Mouse (Mus musculus): Measurements from ENCODE around the gene Nid2. TPM values are rescaled to one million over a fixed set of nuclear protein-coding genes. Genes with fewer than 3 reads are reported as not detected.

Nid2 gene
- polyA plus RNA-seq, 1 experiment from 2014 or later = 152 TPM

DNA sequence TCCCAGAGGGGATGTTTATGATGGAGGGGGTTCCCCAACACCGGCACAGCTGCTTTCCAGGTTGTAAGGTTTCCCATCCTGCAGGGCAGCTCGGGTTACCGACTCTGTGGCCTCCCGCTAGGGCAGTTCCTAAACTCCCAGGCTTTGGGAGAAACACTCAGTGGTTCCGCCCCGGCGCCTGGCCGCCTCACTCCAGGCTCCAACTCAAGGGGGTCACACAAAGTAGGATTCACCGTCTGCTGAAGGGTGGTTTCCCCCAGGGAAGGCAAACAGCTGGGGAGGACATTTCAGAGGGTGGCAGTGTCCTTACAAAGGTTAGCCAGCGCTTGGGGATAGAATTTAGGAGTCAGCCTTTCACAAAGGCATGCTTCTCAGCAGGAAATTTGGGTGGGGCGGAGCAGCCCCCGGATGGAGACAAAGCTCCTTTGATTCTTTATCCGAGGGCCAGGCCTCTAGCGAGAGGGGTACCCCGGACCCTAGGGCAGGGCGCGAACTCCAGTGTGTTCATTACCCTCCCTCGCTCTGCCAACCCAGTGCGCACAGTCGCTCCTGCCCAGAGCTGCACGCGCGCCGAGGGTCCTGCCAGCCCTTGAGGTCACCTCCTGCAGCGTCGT is 547 bp upstream of the Nid2 start:
- Histone ChIP-seq H3K4me3 (ENCODE audit: low read depth, low read length) (peak overlapping the region; percentile 58), H3K36me3 (ENCODE audit: control insufficient read depth, insufficient read depth, low read length) (no peaks in the 10 kb centered on the region), H3K9ac (ENCODE audit: low read depth, low read length) (peak overlapping the region; percentile 58), H3K27ac (replicated peaks; ENCODE audit: low read depth, low read length) (peak overlapping the region; percentile 80), H3K4me2 (ENCODE audit: low read depth, low read length) (peak overlapping the region; percentile 68), H3K27me3 (replicated peaks; ENCODE audit: control insufficient read depth, insufficient read depth, low read length) (no peaks in the 10 kb centered on the region), H3K4me1 (ENCODE audit: control insufficient read depth, insufficient read depth, low read length) (peaks cover 22% of the 10 kb centered on the region), H3K9me3 (ENCODE audit: control insufficient read depth, low read length) (no peaks in the 10 kb centered on the region)
- ATAC-seq (ENCODE audit: low read depth) (peak; percentile 38), DNase-seq (ENCODE audit: low spot score) (no peak)
- WGBS = 2% methylated on average over 26 of the region's 26 CpGs

DNA sequence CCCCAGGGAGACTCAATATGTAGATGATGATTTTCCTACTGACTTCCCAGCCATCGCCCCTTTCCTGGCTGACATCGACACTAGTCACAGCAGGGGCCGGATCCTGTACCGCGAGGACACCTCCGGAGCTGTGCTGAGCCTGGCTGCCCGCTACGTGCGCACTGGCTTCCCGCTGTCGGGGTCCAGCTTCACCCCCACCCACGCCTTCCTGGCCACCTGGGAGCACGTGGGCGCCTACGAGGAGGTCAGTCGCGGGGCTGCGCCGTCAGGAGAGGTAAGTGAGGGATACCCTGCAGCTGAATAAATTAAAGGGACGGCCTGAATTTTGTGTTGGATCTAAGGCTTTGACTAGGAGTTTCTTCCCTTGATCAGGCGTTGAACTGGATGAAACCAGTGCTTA is 1.2 kb downstream of the Nid2 start:
- peak overlapping the region; percentile 58 for H3K9ac ChIP-seq (ENCODE audit: low read depth, low read length)
- no peak for DNase-seq (ENCODE audit: low spot score)
- H3K27ac ChIP-seq (replicated peaks; ENCODE audit: low read depth, low read length) = no peak overlapping the region
- no peak for ATAC-seq (ENCODE audit: low read depth)
- H3K4me1 ChIP-seq (ENCODE audit: control insufficient read depth, insufficient read depth, low read length) = peaks cover 22% of the 10 kb centered on the region
- H3K9me3 ChIP-seq (ENCODE audit: control insufficient read depth, low read length) = no peaks in the 10 kb centered on the region
- H3K4me2 ChIP-seq (ENCODE audit: low read depth, low read length) = peak overlapping the region; percentile 68
- peak overlapping the region; percentile 58 for H3K4me3 ChIP-seq (ENCODE audit: low read depth, low read length)
- WGBS = 2% methylated on average over 20 of the region's 21 CpGs
- no peaks in the 10 kb centered on the region for H3K36me3 ChIP-seq (ENCODE audit: control insufficient read depth, insufficient read depth, low read length)
- H3K27me3 ChIP-seq (replicated peaks; ENCODE audit: control insufficient read depth, insufficient read depth, low read length) = no peaks in the 10 kb centered on the region

DNA sequence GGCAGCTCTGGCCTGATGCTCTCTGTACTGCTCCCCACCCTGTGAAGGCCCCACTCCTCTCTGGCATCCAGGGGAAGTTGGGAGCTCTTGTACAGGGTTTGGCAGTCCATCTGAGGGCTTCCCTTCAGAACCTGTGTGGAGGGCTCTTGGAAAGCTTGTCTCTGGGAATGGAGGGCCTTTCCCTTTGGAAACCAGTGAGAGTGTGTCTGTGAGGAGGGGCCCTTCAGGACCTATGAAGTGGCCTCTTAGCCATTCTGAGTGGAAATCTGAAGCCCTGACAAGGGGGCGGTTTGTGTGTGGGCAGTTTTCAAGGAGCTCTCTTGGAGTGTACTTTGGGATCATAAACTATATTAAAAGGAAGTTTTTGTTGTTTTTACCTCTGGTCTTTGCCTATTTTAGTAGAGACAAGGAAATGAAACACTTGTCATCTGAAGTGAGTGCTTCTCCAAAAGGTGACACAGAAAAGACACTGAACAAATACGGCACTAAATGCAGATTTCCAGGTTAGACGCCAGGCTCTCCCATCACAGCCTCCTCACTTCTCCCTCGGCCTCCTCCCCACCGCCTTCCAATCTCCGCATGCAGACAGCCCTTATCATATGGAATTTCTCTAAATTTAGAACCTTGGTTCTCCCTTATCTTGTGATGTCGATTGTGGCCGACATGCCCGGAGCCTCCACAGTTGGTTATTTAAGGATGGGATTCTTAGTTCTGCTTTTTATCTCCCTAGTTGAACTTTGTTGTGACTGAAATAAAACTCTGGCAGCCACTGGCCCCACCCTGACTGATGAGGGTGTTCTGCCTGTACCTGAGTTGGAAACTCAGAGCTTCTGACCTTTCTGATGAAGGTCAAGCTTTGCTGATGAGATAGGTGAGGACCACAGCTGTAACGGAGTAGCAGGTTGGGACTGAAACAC is 8.5 kb downstream of the Nid2 start:
- Histone ChIP-seq H3K4me3 (ENCODE audit: low read depth, low read length) (no peak overlapping the region), H3K9me3 (ENCODE audit: control insufficient read depth, low read length) (no peaks in the 10 kb centered on the region), H3K36me3 (ENCODE audit: control insufficient read depth, insufficient read depth, low read length) (peaks cover 4% of the 10 kb centered on the region; the same call in 1 of the 2 replicates), H3K4me2 (ENCODE audit: low read depth, low read length) (no peak overlapping the region), H3K27ac (replicated peaks; ENCODE audit: low read depth, low read length) (no peak overlapping the region), H3K4me1 (ENCODE audit: control insufficient read depth, insufficient read depth, low read length) (peaks cover 8% of the 10 kb centered on the region), H3K27me3 (replicated peaks; ENCODE audit: control insufficient read depth, insufficient read depth, low read length) (no peaks in the 10 kb centered on the region), H3K9ac (ENCODE audit: low read depth, low read length) (no peak overlapping the region)
- DNase-seq (ENCODE audit: low spot score) (no peak), ATAC-seq (ENCODE audit: low read depth) (no peak)
- WGBS = 74% methylated on average over 10 of the region's 10 CpGs

DNA sequence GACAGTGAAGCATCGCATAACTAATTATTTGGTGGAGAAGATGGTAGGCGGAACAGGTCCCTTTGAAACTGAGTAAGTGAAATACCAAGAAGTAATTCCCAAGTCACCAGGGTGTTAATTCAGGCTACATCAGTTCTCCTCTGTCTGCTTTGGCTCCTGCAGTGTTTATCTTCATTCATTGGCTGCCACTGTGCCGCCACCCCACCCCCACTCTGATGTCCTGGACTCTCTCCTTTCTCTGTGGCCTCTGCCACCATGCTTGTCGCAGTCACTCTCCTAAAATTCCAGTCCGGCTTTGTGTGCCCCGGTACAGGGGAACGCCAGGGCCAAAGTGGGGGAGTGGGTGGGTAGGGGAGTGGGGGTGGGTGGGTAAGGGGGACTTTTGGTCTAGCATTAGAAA is 9.7 kb downstream of the Nid2 start:
- WGBS = 27% methylated on average over 7 of the region's 7 CpGs
- Histone ChIP-seq H3K4me2 (ENCODE audit: low read depth, low read length) (no peak overlapping the region), H3K27me3 (replicated peaks; ENCODE audit: control insufficient read depth, insufficient read depth, low read length) (no peaks in the 10 kb centered on the region), H3K4me3 (ENCODE audit: low read depth, low read length) (no peak overlapping the region), H3K9ac (ENCODE audit: low read depth, low read length) (no peak overlapping the region), H3K9me3 (ENCODE audit: control insufficient read depth, low read length) (no peaks in the 10 kb centered on the region), H3K4me1 (ENCODE audit: control insufficient read depth, insufficient read depth, low read length) (peaks cover 8% of the 10 kb centered on the region), H3K36me3 (ENCODE audit: control insufficient read depth, insufficient read depth, low read length) (peaks cover 14% of the 10 kb centered on the region; the same call in 1 of the 2 replicates), H3K27ac (replicated peaks; ENCODE audit: low read depth, low read length) (no peak overlapping the region)
- no peak for DNase-seq (ENCODE audit: low spot score)
- no peak for ATAC-seq (ENCODE audit: low read depth)

DNA sequence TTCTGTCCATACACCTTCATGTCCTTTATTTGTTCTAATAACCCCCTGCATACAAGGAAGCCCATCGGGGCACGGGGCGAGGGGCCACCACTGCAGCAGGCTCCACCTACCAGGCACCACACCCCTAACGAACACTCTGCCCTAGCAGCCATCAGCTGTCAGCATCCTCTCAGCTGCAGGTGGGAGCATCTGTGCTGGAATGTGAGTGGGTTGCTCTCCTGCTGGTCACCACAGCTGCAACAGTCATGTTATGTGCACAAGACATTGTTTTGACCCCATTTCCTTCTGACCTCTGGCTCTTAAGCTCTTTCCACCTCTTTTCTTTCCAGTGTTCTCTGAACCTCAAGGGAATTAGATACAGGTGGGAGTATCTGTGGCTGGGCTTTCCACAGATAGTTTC is 10.9 kb downstream of the Nid2 start:
- no peak for DNase-seq (ENCODE audit: low spot score)
- no peak overlapping the region for H3K9ac ChIP-seq (ENCODE audit: low read depth, low read length)
- ATAC-seq (ENCODE audit: low read depth) = no peak
- H3K27ac ChIP-seq (replicated peaks; ENCODE audit: low read depth, low read length) = no peak overlapping the region
- no peaks in the 10 kb centered on the region for H3K27me3 ChIP-seq (replicated peaks; ENCODE audit: control insufficient read depth, insufficient read depth, low read length)
- H3K4me1 ChIP-seq (ENCODE audit: control insufficient read depth, insufficient read depth, low read length) = peaks cover 8% of the 10 kb centered on the region
- WGBS = 55% methylated on average over 4 of the region's 4 CpGs
- no peak overlapping the region for H3K4me2 ChIP-seq (ENCODE audit: low read depth, low read length)
- H3K9me3 ChIP-seq (ENCODE audit: control insufficient read depth, low read length) = no peaks in the 10 kb centered on the region
- H3K36me3 ChIP-seq (ENCODE audit: control insufficient read depth, insufficient read depth, low read length) = peaks cover 14% of the 10 kb centered on the region; the same call in 1 of the 2 replicates
- H3K4me3 ChIP-seq (ENCODE audit: low read depth, low read length) = no peak overlapping the region

DNA sequence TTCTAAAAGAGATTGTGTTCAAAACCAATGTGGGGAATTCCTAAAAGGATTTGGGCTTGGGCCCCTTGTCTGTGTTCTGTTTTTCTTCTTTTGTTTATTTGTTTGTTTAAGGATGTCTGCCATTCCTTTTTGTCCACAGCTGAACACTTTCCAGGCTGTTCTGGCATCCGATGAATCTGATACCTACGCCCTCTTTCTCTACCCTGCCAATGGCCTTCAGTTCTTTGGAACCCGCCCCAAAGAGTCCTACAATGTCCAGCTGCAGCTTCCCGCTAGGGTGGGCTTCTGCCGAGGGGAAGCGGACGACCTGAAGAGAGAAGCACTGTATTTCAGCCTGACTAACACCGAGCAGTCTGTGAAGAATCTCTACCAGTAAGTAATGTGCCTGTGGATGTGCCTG is 12.5 kb downstream of the Nid2 start:
- peaks cover 12% of the 10 kb centered on the region for H3K4me1 ChIP-seq (ENCODE audit: control insufficient read depth, insufficient read depth, low read length)
- WGBS = 31% methylated on average over 8 of the region's 8 CpGs
- H3K4me2 ChIP-seq (ENCODE audit: low read depth, low read length) = no peak overlapping the region; the same call in 1 of the 2 replicates
- no peak overlapping the region for H3K9ac ChIP-seq (ENCODE audit: low read depth, low read length)
- DNase-seq (ENCODE audit: low spot score) (peak; percentile 32), ATAC-seq (ENCODE audit: low read depth) (no peak)
- peak overlapping the region; percentile 54; the same call in 1 of the 2 replicates for H3K27ac ChIP-seq (replicated peaks; ENCODE audit: low read depth, low read length)
- peaks cover 14% of the 10 kb centered on the region; the same call in 1 of the 2 replicates for H3K36me3 ChIP-seq (ENCODE audit: control insufficient read depth, insufficient read depth, low read length)
- H3K4me3 ChIP-seq (ENCODE audit: low read depth, low read length) = no peak overlapping the region
- H3K9me3 ChIP-seq (ENCODE audit: control insufficient read depth, low read length) = no peaks in the 10 kb centered on the region
- no peaks in the 10 kb centered on the region for H3K27me3 ChIP-seq (replicated peaks; ENCODE audit: control insufficient read depth, insufficient read depth, low read length)

DNA sequence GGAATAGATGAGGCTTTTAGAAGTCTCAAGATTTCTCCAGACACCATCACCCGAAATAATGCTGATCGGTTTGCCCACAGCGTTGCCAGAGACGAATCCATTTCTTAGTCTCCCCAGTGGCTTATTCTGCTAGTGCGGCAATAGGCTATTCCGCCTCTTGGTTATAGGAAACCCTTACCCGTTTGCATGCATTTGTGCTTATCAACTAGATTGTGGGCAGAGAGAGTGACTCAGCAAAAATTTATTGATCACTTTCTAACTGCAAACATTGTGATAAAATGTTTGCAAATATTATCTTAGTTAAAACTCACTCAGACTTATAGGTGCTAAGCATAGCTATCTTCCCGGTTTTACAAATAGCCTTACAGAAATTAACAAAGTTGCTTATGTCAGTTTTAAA is 13.3 kb downstream of the Nid2 start:
- WGBS = 75% methylated on average over 8 of the region's 8 CpGs
- ATAC-seq (ENCODE audit: low read depth) (no peak), DNase-seq (ENCODE audit: low spot score) (no peak)
- Histone ChIP-seq H3K4me3 (ENCODE audit: low read depth, low read length) (no peak overlapping the region), H3K9ac (ENCODE audit: low read depth, low read length) (no peak overlapping the region), H3K4me2 (ENCODE audit: low read depth, low read length) (no peak overlapping the region), H3K27me3 (replicated peaks; ENCODE audit: control insufficient read depth, insufficient read depth, low read length) (no peaks in the 10 kb centered on the region), H3K27ac (replicated peaks; ENCODE audit: low read depth, low read length) (no peak overlapping the region), H3K36me3 (ENCODE audit: control insufficient read depth, insufficient read depth, low read length) (peaks cover 19% of the 10 kb centered on the region; the same call in 1 of the 2 replicates), H3K9me3 (ENCODE audit: control insufficient read depth, low read length) (no peaks in the 10 kb centered on the region), H3K4me1 (ENCODE audit: control insufficient read depth, insufficient read depth, low read length) (peaks cover 12% of the 10 kb centered on the region)

DNA sequence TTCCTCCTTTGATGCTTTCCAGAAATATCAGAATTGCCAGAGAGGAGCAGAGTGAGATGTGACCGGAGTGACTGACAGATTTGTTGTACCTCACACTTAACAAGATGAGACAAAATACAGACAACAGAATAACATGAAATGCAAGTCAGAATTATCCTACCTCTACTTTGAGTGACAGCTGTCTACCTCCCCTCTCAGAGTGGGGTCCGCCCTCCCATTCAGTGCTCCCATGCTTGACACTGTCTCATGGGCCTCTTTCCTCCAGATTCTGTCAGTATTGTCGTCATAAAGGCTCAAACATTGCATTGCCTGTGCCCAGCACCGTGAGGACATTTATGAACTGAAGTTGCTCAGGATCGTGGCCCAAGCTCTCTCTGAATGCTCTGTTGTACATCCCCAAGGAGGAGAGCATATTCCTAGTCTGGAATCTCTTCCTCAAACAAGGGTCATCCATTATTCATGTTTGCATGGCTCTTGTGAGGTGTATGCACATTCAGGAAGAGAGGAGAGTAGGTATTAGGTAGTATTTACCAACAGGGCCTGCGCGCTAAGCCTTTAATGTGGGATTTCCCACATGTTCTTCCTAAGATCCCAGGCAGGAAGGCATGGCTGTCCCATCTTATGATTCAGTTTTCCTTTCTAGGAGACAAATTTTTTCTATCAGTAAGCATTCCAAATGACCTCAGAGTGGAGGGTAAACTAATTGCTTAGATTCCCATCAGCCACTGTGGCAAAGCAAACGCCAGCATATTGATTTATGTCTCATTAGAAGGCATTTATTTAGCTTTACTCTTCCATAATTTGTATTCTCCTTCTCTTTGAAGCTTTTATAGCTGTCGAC is 14.7 kb downstream of the Nid2 start:
- Histone ChIP-seq H3K4me2 (ENCODE audit: low read depth, low read length) (no peak overlapping the region), H3K9ac (ENCODE audit: low read depth, low read length) (no peak overlapping the region), H3K9me3 (ENCODE audit: control insufficient read depth, low read length) (no peaks in the 10 kb centered on the region), H3K4me1 (ENCODE audit: control insufficient read depth, insufficient read depth, low read length) (peaks cover 16% of the 10 kb centered on the region), H3K27ac (replicated peaks; ENCODE audit: low read depth, low read length) (no peak overlapping the region), H3K27me3 (replicated peaks; ENCODE audit: control insufficient read depth, insufficient read depth, low read length) (no peaks in the 10 kb centered on the region), H3K4me3 (ENCODE audit: low read depth, low read length) (no peak overlapping the region), H3K36me3 (ENCODE audit: control insufficient read depth, insufficient read depth, low read length) (peaks cover 19% of the 10 kb centered on the region; the same call in 1 of the 2 replicates)
- WGBS = 68% methylated on average over 9 of the region's 9 CpGs
- DNase-seq (ENCODE audit: low spot score) (no peak), ATAC-seq (ENCODE audit: low read depth) (no peak)
